Mouse (Mus musculus) heart, embryonic 13.5 days (tissue): ENCODE results near the gene Edrf1. TPM values are rescaled to one million over a fixed set of nuclear protein-coding genes. Genes with fewer than 3 reads are reported as not detected.
"Not testable (repeated sequence)": the region's sequence is repeated elsewhere in the genome, so short reads cannot be mapped to it uniquely, and the experiment has no call there.

Source experiments
- ATAC-seq: fragments of 200-750 bp; cut with Nextera tagmentation; 2 replicates; pipeline ENCODE4 v1.8.0; 2017; ENCODE audit warnings: moderate TSS enrichment; ENCODE audit not compliant: insufficient number of reproducible peaks, low FRiP score, low TSS enrichment; ENCODE audit errors: extremely low read depth
- H3K27ac ChIP-seq: fragments of 300-500 bp; sonication (generic); replicated peaks from 2 replicates; pipeline ENCODE4 v1.5.1; 2015; ENCODE audit warnings: moderate library complexity, mild to moderate bottlenecking, inconsistent platforms
- H3K27me3 ChIP-seq: fragments of 300-500 bp; sonication (generic); replicated peaks from 2 replicates; pipeline ENCODE4 v1.6.1; 2015; ENCODE audit warnings: mild to moderate bottlenecking, inconsistent platforms
- H3K36me3 ChIP-seq: fragments of 300-500 bp; sonication (generic); 2 replicates; pipeline ENCODE4 v1.6.1; 2015; ENCODE audit warnings: mild to moderate bottlenecking, inconsistent platforms
- H3K4me1 ChIP-seq: fragments of 300-500 bp; sonication (generic); 2 replicates; pipeline ENCODE4 v1.6.1; 2015; ENCODE audit warnings: inconsistent platforms
- H3K4me2 ChIP-seq: fragments of 300-500 bp; sonication (generic); 2 replicates; pipeline ENCODE4 v1.6.1; 2015; ENCODE audit warnings: inconsistent platforms, mild to moderate bottlenecking, moderate library complexity
- H3K4me3 ChIP-seq: fragments of 300-500 bp; sonication (generic); 2 replicates; pipeline ENCODE4 v1.5.1; 2015; ENCODE audit warnings: moderate library complexity, mild to moderate bottlenecking, inconsistent platforms
- H3K9ac ChIP-seq: fragments of 300-500 bp; sonication (generic); 2 replicates; pipeline ENCODE4 v1.6.1; 2015; ENCODE audit warnings: inconsistent platforms, mild to moderate bottlenecking, moderate library complexity
- H3K9me3 ChIP-seq: fragments of 300-500 bp; sonication (generic); 2 replicates; pipeline ENCODE4 v1.6.1; 2016; ENCODE audit warnings: inconsistent platforms
- WGBS: fragments of 180-500 bp; shearing (Covaris S2); methylation state at CpG from one replicate; pipeline ENCODE4 v1.1.7; 2015; ENCODE audit warnings: mixed read lengths; 5-methylcytosine and 5-hydroxymethylcytosine counted together
- polyA plus RNA-seq: library from polyadenylated mRNA; unstranded; fragments of >200 nt; fragmentation: Nextera tagmentation; extraction: Ambion mirVana; gene quantifications from 2 replicates; pipeline ENCODE4 v1.2.1, GENCODE M21; 2015

Gene Edrf1
- polyA plus RNA-seq, 1 experiment from 2014 or later, result 11.7 TPM

GRCm38 (mm10) chr7:133662467-133662866 is 25.1 kb downstream of the Edrf1 start:
- Histone ChIP-seq H3K36me3 (peaks cover 99% of the 10 kb centered on the region), H3K9me3 (no peaks in the 10 kb centered on the region), H3K27ac (no peak overlapping the region), H3K4me2 (no peak overlapping the region), H3K27me3 (no peaks in the 10 kb centered on the region), H3K4me3 (no peak overlapping the region), H3K9ac (no peak overlapping the region), H3K4me1 (no peaks in the 10 kb centered on the region)
- WGBS, result 94% methylated on average over 1 of the region's 1 CpGs
- ATAC-seq, result no peak

GRCm38 (mm10) chr7:133669071-133669470 is 31.7 kb downstream of the Edrf1 start:
- Histone ChIP-seq H3K9ac (no peak overlapping the region), H3K4me3 (no peak overlapping the region), H3K9me3 (no peaks in the 10 kb centered on the region), H3K27ac (no peak overlapping the region), H3K27me3 (no peaks in the 10 kb centered on the region), H3K4me1 (no peaks in the 10 kb centered on the region), H3K36me3 (peaks cover 97% of the 10 kb centered on the region), H3K4me2 (no peak overlapping the region)
- 89% methylated on average over 1 of the region's 1 CpGs for WGBS
- no peak for ATAC-seq

- 86% methylated on average over 9 of the region's 9 CpGs for WGBS
- Histone ChIP-seq H3K36me3 (peaks cover 88% of the 10 kb centered on the region), H3K9me3 (no peaks in the 10 kb centered on the region), H3K9ac (no peak overlapping the region), H3K27ac (no peak overlapping the region), H3K27me3 (no peaks in the 10 kb centered on the region), H3K4me2 (no peak overlapping the region), H3K4me1 (no peaks in the 10 kb centered on the region), H3K4me3 (no peak overlapping the region)
- ATAC-seq, result no peak
These were observed 32.6 kb downstream of the Edrf1 start for GRCm38 (mm10) chr7:133669946-133670345.

- peaks cover 88% of the 10 kb centered on the region for H3K36me3 ChIP-seq
- no peaks in the 10 kb centered on the region for H3K4me1 ChIP-seq
- no peaks in the 10 kb centered on the region for H3K27me3 ChIP-seq
- no peak overlapping the region for H3K27ac ChIP-seq
- no peak overlapping the region for H3K4me3 ChIP-seq
- 87% methylated on average over 3 of the region's 3 CpGs for WGBS
- H3K9me3 ChIP-seq, result no peaks in the 10 kb centered on the region
- no peak overlapping the region for H3K4me2 ChIP-seq
- ATAC-seq, result no peak
- no peak overlapping the region for H3K9ac ChIP-seq
These were observed 33.5 kb downstream of the Edrf1 start for GRCm38 (mm10) chr7:133670846-133671245.

- H3K9me3 ChIP-seq, result no peaks in the 10 kb centered on the region
- WGBS, result 69% methylated on average over 9 of the region's 9 CpGs
- no peak for ATAC-seq
- H3K4me2 ChIP-seq, result no peak overlapping the region
- H3K4me1 ChIP-seq, result peaks cover 7% of the 10 kb centered on the region
- H3K4me3 ChIP-seq, result no peak overlapping the region
- no peak overlapping the region for H3K27ac ChIP-seq
- H3K27me3 ChIP-seq, result no peaks in the 10 kb centered on the region
- H3K36me3 ChIP-seq, result peaks cover 45% of the 10 kb centered on the region
- no peak overlapping the region for H3K9ac ChIP-seq
These were observed 38.7 kb downstream of the Edrf1 start for GRCm38 (mm10) chr7:133676002-133676401.

GRCm38 (mm10) chr7:133678716-133679115 is 41.4 kb downstream of the Edrf1 start:
- 90% methylated on average over 8 of the region's 8 CpGs for WGBS
- H3K4me3 ChIP-seq, result no peak overlapping the region

GRCm38 (mm10) chr7:133679439-133679838 is 42.1 kb downstream of the Edrf1 start:
- no peak overlapping the region for H3K4me2 ChIP-seq
- peaks cover 20% of the 10 kb centered on the region for H3K36me3 ChIP-seq
- no peak overlapping the region for H3K9ac ChIP-seq
- 43% methylated on average over 4 of the region's 4 CpGs for WGBS
- no peaks in the 10 kb centered on the region for H3K27me3 ChIP-seq
- H3K9me3 ChIP-seq, result peaks cover 3% of the 10 kb centered on the region; the same call in 1 of the 2 replicates
- no peak overlapping the region for H3K27ac ChIP-seq
- H3K4me3 ChIP-seq, result no peak overlapping the region
- H3K4me1 ChIP-seq, result peaks cover 7% of the 10 kb centered on the region
- no peak for ATAC-seq

More at GRCm38 (mm10) chr7:133678716-133679115, 41.4 kb downstream of the Edrf1 start:
- H3K4me1 ChIP-seq, result peaks cover 7% of the 10 kb centered on the region
- 0 out of 2 replicates have a peak, but pooled peaks have one; percentile 40 for ATAC-seq
- H3K36me3 ChIP-seq, result peaks cover 18% of the 10 kb centered on the region
- H3K9me3 ChIP-seq, result no peaks in the 10 kb centered on the region
- H3K27ac ChIP-seq, result no peak overlapping the region
- H3K27me3 ChIP-seq, result no peaks in the 10 kb centered on the region
- no peak overlapping the region for H3K4me2 ChIP-seq
- H3K9ac ChIP-seq, result no peak overlapping the region

- Histone ChIP-seq H3K4me1 (peaks cover 7% of the 10 kb centered on the region), H3K4me3 (no peak within 1 kb of the TSS), H3K9ac (no peak within 1 kb of the TSS), H3K9me3 (peaks cover 3% of the 10 kb centered on the region; the same call in 1 of the 2 replicates), H3K4me2 (no peak within 1 kb of the TSS), H3K36me3 (peaks cover 26% of the 10 kb centered on the region), H3K27me3 (no peaks in the 10 kb centered on the region), H3K27ac (no peak within 1 kb of the TSS)
- ATAC-seq, result no peak
- WGBS, result 69% methylated on average over 3 of the region's 3 CpGs
These were observed 42.6 kb downstream of the Edrf1 start, which contains the start of gene Mmp21 for GRCm38 (mm10) chr7:133679961-133680360. TSS of gene Mmp21 (minus strand) at chr7:133680061.

- Histone ChIP-seq H3K36me3 (peaks cover 34% of the 10 kb centered on the region), H3K27ac (no peak overlapping the region), H3K4me3 (no peak overlapping the region), H3K4me1 (peaks cover 7% of the 10 kb centered on the region), H3K4me2 (no peak overlapping the region), H3K9me3 (peaks cover 12% of the 10 kb centered on the region), H3K27me3 (no peaks in the 10 kb centered on the region), H3K9ac (no peak overlapping the region)
- WGBS, result 72% methylated on average over 5 of the region's 5 CpGs
- ATAC-seq, result no peak
These were observed 46.3 kb downstream of the Edrf1 start for GRCm38 (mm10) chr7:133683626-133684025.

- ATAC-seq, result no peak
- H3K27me3 ChIP-seq, result no peaks in the 10 kb centered on the region
- H3K36me3 ChIP-seq, result peaks cover 39% of the 10 kb centered on the region
- no peak overlapping the region for H3K4me3 ChIP-seq
- H3K4me1 ChIP-seq, result peaks cover 7% of the 10 kb centered on the region
- no peak overlapping the region for H3K4me2 ChIP-seq
- no peak overlapping the region for H3K27ac ChIP-seq
- no peak overlapping the region for H3K9ac ChIP-seq
- 78% methylated on average over 5 of the region's 5 CpGs for WGBS
- H3K9me3 ChIP-seq, result peaks cover 17% of the 10 kb centered on the region
These were observed 46.8 kb downstream of the Edrf1 start for GRCm38 (mm10) chr7:133684110-133684509.

- H3K4me2 ChIP-seq, result no peak overlapping the region
- H3K9ac ChIP-seq, result no peak overlapping the region
- peaks cover 2% of the 10 kb centered on the region for H3K4me1 ChIP-seq
- ATAC-seq, result no peak
- no peak overlapping the region for H3K27ac ChIP-seq
- WGBS, result 93% methylated on average over 6 of the region's 6 CpGs
- no peak overlapping the region for H3K4me3 ChIP-seq
- peaks cover 17% of the 10 kb centered on the region for H3K9me3 ChIP-seq
- peaks cover 45% of the 10 kb centered on the region for H3K36me3 ChIP-seq
- no peaks in the 10 kb centered on the region for H3K27me3 ChIP-seq
These were observed 47.4 kb downstream of the Edrf1 start for GRCm38 (mm10) chr7:133684701-133685100.

GRCm38 (mm10) chr7:133685644-133686043 is 48.3 kb downstream of the Edrf1 start:
- not testable (repeated sequence) for H3K4me1 ChIP-seq, H3K27ac ChIP-seq, H3K4me2 ChIP-seq, ATAC-seq, H3K4me3 ChIP-seq, H3K27me3 ChIP-seq, H3K9ac ChIP-seq
- Histone ChIP-seq H3K9me3 (peaks cover 17% of the 10 kb centered on the region), H3K36me3 (peaks cover 54% of the 10 kb centered on the region)
